Mouse (Mus musculus) layer of hippocampus, adult 9-10 months (tissue): ENCODE data around the gene Plbd2.

Source experiments
- DNase-seq: peaks from one replicate; pipeline ENCODE4 v3.0.0; 2022; ENCODE audit warnings: low spot score

Gene Plbd2

GRCm38 (mm10) chr5:120503144-120503795 is at the start of gene Plbd2:
TSS of gene Plbd2 (minus strand) at chr5:120503625.
- no peak for DNase-seq

DNA sequence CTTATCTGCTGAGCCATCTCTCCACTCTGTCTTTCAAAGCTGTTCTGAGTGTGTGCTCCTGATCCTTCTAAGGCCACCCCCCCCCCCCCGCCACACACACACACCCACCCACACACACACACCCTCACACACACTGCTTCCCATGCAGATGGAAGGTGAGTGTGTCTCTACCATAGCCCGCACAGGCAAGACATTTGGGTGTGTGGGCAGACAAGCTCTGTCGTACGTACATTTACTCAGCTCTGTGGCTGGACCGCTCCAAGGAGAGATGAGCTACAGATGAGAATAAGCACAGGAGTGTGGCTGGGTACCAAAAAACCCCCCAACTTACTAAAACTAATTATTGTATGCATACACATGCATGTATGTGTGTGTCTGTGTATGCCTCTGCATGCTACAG is 47.2 kb upstream of the Plbd2 start:
- DNase-seq: no peak

DNA sequence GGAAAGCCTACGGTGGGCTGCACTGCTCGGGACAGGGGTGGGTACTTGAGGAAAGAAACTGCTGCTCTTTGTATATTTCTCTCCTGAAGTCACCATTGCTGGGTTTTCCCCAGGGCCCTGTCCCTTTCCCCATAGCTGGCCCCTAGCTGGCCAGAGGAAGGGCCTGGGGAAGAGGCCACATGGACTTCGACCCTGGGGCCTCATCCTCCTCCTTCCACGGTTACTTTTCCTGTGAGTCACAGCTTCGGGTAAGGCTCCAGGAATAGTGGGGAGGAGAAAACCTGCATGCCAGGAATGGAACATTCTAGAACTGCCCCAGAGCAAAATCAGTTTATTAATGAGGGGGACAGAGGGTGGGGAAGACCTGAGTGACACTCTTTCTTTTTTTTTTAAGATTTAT is 46.7 kb upstream of the Plbd2 start:
- DNase-seq: no peak

- no peak for DNase-seq
These were observed 44.9 kb upstream of the Plbd2 start for GRCm38 (mm10) chr5:120548236-120548850.

DNA sequence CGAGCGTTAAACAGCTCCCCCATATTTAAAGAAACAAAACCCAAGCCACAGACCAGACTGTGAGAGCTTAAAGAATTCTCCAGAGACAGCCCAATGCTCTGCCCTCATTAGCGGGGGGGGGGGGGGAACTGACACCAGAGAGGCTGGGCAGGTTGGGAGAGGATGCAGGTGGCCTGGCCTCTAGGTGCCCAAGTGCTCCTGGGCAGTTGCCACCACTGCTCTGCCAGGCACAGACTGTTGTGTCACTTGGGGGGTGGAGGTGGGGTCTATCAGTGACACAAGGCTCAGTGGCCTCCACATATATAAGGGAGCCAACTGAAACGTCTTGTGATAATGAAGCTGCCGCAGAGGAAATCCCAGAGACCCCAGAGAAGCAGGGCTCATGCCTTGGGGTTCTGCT is 33.2 kb upstream of the Plbd2 start:
- DNase-seq: no peak

- no peak for DNase-seq
These were observed 32.6 kb upstream of the Plbd2 start for GRCm38 (mm10) chr5:120536046-120536445.

DNA sequence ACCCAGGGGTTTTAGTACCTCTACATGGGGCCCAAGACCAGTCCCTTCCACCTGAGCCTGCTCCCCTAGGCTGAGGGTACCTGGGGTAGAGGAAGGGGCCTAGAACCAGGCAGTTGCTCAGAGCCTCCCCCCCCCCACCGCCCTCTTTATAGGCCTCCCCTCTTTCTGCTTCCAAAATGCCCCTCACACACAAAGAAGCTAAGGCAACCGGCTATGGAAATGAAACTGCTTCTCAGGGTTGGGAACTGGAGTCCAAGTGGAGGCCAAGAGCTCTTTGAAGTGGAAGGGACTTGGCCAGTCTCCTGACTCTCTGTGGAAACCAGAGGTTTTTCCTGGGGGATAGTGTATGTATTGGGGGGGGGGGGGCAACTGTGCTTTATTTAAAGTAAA is 31.3 kb upstream of the Plbd2 start:
- DNase-seq: no peak

DNA sequence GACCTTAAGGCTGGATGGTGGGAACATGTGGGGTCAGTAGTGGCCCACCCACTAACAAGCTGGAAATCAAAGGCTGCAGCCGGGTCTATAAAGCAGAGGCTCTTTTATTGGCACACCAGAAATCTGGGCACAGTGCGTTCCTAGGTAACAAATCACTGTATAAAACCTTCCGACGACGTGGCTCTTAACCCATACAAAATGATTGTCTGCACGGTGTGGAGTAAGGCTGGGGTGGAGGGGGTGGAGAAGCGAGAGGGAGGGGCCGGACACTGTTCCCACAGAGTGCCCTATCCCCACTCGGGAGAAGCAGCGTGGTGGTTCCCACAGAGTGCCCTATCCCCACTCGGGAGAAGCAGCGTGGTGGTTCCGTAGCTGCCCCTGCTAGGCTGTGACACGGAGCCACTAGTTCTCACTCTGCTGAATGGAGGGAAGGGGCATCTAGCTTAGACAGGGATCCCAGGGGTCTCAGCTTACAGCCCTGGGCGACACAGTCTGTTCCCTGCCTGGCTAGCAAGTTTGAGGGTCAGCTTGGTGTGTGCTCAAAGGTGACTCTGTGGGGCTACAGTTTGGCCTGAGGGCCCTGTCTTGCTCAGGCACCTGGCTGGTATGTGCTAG is 30.8 kb upstream of the Plbd2 start:
- no peak for DNase-seq

GRCm38 (mm10) chr5:120531631-120532030 is 28.2 kb upstream of the Plbd2 start:
- no peak for DNase-seq

GRCm38 (mm10) chr5:120527296-120527964 is 24.0 kb upstream of the Plbd2 start:
- DNase-seq: no peak

DNA sequence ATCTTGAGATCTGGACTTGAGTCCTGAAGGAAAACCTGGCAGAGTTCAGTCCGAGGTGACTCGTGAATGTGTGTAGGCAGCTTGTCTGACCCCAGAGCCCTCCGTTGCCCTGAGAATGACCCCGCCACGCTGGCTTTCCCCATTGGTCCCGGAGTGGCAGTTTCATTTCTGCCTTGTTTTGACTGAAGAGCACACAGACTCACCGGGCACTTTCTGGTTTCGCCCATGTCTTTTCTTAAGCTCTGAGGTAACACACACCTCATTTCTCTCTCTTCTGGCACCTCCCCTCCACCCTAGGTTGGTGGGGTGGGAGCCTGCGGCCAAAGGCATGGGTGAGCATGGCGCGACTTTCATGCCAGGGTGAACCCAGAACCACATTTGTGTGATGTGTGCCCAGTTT is 22.9 kb upstream of the Plbd2 start:
- no peak for DNase-seq

GRCm38 (mm10) chr5:120525737-120526136 is 22.3 kb upstream of the Plbd2 start:
- DNase-seq: no peak

DNA sequence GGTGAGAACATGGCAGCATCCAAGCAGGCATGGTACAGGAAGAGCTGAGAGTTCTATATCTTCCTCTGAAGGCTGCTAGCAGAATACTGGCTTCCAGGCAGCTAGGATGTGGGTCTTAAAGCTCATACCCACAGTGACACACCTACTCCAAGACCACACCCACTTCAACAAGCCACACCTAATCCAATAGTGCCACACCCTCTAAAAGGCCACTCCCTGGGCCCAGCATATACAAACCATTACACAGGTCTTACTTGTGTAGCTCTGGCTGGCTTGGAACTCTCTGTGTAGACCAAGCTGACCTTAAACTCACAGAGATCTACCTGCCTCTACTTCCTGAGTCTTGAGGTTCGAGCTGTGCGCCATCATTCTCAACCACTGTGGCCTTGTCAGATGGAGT is 21.3 kb upstream of the Plbd2 start:
- no peak for DNase-seq

DNA sequence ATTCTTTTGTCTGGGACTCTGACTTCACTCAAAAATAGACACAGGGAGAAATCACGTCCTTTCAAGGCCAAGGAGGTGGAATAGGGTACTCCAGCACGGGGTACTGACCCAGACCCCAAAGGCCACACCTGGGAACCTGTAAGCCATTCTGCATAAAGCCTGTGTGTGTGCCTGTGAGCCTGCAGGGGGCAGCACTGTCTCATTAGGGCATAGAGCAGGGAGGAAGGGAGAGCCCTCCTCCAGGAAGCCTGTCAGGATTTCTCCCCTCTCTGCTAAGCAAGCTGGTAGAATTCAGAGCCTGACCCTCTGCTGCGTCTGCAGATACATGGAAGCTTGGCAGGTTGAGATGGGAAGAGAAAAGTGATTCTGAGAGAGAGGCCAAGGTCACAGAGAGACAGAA is 19.2 kb upstream of the Plbd2 start:
- no peak for DNase-seq

GRCm38 (mm10) chr5:120517552-120517951 is 14.1 kb upstream of the Plbd2 start:
- DNase-seq: no peak

GRCm38 (mm10) chr5:120516221-120516984 is 13.0 kb upstream of the Plbd2 start:
- no peak for DNase-seq

GRCm38 (mm10) chr5:120515451-120515850 is 12.0 kb upstream of the Plbd2 start:
- DNase-seq: no peak

- DNase-seq: no peak
These were observed 11.3 kb upstream of the Plbd2 start for GRCm38 (mm10) chr5:120514754-120515153.

GRCm38 (mm10) chr5:120514031-120514677 is 10.7 kb upstream of the Plbd2 start:
- DNase-seq: no peak

GRCm38 (mm10) chr5:120512911-120513555 is 9.6 kb upstream of the Plbd2 start:
- DNase-seq: no peak

DNA sequence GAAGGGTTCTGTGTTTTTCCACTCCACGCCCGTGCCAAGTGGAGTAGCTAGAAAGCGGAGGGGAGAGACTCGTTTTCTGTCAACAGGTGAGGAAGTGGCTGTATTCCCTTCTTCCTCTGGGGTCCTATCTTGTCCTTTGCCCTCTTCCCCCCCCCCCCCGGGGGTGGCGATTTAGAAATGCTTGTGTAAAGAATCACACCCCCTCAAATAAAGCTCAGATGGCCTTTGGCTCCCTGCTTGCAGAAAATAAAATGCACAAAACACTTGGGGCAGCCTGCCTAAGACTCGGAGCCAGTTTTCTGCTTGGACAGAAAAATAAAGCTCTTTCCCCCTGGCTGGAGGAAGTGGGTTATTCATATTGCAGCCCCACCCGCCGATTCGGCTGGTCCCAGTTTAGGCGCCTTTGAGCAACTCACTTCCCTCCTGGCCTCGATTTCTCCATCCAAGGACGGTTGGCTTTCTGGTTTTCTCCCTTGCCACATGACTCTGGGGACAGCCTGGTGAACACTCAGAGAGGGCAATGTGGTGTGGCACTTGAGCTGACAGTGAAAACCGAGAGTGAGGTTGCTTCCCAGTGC is 8.3 kb upstream of the Plbd2 start:
- no peak for DNase-seq
